Mouse (Mus musculus): ENCODE data around the gene Hhip.
"Not testable (repeated sequence)": the region's sequence is repeated elsewhere in the genome, so short reads cannot be mapped to it uniquely, and the experiment has no call there.

The Hhip gene

DNA sequence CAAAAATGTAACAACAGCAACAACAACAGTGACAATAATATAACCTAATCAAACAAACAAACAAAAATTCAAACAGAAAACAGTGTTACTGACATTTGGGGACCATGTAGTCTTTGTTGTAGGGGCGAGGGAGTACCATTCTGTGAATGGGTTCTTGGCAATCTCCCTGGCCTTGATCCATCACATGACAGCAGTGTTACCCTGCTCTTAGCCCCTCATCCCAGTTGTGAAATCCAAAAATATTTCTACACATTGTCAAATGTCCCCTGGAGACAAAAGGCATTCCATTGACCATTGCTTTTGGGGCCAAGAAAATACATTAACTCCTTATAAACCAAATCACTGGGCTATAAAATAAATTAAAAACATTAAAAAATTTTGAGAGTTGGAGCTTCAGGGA lies 64.3 kb downstream of the Hhip start:
- no peak for DNase-seq (ENCODE audit: low read depth, low spot score)

DNA sequence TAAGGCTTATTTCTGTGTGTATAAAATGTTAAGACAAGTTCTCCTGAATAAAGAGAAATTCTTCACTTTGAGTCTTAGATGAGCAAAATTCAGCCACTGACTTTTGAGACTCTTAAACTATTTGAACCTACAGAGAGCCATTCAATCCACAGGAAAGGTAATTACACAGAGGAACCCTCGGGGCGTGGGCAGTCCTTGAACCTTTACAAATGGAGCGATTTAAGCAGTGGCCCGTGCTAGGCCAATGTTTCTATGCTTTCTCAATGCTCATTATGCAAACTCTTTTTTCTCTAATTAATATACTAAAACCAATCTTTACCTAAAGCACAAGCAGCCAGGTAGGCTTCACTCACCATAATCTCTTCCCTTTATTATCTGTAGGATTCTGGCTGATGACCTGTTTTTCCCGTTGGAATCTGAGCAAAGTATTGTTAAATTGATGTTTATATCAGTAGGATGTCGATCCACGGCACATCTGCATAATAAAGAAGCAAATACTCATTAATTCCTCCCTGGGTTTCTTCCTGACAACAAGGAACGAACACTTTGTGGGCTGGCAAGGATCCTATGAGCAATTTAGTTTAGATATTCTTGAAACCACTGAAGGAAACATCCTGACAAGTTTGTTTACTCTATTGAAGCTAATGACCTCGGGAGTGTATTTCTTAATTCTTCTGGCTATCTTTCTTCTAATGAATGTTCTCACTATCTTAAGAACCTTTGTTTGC lies 65.5 kb downstream of the Hhip start:
- no peak for DNase-seq (ENCODE audit: low read depth, low spot score)

DNA sequence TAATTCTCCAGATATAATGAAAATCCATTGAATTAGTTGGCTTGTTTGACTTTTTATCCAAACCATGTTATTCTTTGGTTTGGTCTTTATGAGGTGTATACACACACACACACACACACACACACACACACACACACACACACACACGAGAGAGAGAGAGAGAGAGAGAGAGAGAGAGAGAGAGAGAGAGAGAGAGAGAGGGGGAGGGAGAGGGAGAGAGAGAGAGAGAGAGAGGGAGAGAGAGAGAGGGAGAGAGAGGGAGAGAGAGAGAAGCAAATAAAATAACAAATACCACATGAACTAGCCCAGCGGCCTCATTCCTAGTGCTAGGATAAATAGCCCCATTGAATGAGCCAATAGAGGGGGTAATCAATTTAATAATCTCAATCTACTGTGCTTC lies 66.4 kb downstream of the Hhip start:
- not testable (repeated sequence) for DNase-seq (ENCODE audit: low read depth, low spot score)

DNA sequence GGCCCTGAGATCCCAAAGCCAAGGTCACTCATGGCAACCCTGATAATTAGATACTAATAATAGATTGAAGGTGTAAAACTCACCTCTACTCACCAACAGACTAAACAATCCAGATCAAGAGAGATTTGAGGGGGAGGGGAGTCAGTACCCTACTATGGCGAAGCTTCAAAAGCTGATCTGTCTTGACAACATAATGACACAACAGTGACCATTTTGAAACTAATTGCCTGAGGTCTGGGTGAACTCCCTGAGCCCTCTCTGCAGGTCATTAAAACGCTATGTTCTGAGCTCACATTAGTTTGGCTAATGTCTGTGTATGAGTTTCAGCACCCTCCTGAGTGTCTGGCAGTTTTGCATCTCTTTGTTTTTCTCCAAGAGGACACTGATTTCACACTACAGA lies 72.9 kb downstream of the Hhip start:
- DNase-seq (ENCODE audit: low read depth, low spot score) = peak; percentile 4

DNA sequence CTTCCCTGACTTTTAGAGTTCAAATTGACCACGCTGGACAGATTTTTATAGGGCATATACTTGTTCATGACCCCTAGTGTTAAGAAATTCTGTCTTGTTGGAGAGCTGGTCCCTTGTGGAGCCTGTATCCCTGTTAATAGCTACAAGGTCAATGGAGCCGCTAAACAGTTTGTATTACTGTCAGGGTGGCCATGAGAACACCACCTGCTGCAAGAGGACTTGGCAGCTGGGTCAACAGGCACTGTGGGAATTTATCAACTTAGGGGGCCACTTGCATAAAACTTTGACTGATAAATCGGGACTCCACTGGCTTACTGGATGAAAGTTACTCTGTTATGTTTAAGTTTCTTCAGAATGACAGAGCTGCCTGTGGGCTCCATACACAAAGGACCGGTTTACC lies 75.7 kb downstream of the Hhip start:
- DNase-seq (ENCODE audit: low read depth, low spot score) = no peak

DNA sequence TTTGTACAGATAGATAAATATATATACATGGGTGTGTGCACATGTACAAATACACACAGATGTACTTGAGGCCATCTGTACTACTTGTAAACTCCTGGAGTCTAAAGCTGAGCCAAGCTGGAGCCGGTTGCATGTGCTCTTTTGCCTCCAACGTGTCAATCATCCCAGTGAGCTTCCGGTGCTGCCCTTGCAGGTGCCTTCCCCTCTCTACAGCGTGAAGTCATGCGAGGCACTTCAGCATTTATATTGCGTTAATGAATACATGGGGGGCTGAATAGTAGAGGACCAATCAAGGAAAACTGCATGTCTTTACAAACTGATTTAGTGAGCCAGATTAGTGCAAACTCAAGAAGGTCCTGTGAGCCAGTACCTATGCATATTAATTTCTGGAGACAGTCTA lies 91.6 kb downstream of the Hhip start:
- no peak for DNase-seq (ENCODE audit: low read depth, low spot score)

DNA sequence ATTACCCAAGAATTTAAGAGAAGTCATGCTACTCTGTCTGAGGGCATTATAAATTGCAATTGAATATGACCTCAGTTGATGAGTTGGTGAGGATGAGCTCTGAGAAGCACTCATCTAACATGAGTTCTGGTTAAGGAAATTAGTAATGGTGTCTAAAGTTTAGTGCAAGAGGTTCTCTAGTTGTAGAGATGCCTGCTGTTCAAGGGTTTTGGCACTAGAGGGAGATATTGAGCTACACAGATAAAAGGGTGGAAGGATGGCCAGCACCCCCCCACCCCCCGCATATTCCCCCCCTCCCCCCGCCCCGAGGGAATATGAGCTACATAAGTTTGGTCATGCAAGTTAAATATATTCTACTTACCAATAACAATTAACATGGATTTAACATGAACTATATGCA lies 104.9 kb downstream of the Hhip start:
- no peak for DNase-seq (ENCODE audit: low read depth, low spot score)

DNA sequence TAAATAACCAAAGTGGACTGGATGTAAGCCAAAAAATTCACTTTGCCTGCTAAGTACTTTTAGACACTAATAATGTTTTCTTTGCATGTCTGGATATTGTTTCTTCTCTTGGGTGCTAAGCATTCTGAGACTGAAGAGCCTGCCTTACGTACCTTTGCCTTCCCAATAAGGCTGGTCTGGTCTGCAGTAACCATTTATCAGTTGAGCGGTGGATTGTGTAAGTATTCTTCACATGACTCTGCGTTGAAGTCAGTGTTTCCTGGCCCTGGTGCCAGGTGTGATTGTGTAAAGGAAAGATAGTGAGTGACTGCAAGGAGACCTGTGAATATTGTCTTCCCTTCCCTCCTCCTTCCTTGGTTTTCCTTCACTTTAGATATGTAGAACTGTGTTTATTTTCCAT lies 107.4 kb downstream of the Hhip start:
- DNase-seq (ENCODE audit: low read depth, low spot score) = no peak

DNA sequence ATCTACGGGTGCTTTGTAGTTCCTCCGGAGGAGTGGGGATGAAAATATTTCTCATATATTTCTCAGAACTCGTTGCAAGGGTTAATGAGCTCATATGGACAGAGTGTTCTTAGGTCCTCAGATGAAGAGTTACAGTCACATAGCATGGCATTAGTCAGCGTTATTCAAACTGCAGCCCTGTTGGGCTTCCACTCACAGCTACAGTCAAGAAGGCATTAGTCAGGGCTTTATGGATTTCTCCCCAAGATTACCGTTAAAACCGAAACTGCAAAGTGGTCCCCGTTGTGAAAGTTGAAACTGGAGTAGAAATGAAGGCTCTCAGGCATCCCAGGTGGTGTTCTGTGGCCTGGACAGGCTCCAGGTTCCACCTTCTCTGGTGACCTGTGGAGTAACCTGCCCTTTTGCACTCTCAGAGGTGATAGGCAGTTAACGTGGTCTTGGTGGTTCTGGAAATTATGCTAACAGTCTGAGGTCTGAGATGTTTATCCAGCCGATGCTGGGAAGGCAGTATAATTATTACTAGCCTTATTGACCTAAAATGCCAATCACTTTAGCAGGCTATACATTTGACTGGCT lies 112.2 kb downstream of the Hhip start:
- DNase-seq (ENCODE audit: low read depth, low spot score) = no peak

DNA sequence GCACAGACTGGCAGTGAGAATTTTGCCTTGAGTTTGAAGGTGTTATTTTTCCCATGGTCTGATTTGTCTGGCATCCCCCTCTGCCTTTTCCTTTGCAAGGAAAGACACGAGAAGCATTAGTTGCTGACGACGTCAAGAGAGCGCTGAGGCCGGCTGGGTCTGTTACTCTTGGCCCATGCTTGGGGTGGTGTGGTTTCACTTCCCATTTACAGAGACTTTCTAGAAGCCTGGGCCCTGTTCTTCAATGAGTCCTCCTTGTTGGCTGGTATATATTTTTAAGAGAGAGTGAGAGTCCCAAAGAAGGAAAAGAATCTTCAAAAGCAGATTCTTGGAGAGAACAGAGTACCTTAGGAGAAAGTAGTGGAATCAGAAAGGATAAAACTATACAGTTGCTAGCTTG lies 116.7 kb downstream of the Hhip start:
- DNase-seq (ENCODE audit: low read depth, low spot score) = no peak

DNA sequence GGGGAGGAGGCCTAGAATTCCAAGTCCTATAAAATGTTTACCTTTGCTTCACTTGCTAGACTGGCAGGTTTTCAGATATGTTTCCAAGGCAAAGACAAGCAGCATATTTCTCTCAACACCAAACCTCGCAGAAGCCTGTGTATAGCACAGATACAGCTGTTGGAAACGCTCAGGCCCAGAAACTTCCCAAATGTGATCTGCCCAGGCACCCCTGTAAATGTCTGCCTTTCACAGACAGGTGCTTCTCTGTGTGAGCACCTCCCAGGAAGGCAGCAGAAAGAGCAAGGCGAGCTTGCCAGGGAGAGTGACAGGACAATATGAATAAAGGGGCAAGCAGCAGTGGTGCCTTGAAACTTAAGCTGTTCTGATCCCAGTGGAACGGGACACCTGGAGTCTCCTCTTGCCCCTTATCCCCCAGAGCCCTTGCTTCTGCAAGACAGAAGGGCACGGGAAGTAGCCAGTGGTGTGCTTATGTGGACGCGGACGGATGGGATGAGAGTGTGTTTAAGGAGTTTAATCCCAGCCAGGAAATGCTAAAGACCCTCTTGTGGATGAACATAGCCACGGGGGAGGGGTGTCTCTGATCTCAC lies 120.9 kb downstream of the Hhip start:
- no peak for DNase-seq (ENCODE audit: low read depth, low spot score)

DNA sequence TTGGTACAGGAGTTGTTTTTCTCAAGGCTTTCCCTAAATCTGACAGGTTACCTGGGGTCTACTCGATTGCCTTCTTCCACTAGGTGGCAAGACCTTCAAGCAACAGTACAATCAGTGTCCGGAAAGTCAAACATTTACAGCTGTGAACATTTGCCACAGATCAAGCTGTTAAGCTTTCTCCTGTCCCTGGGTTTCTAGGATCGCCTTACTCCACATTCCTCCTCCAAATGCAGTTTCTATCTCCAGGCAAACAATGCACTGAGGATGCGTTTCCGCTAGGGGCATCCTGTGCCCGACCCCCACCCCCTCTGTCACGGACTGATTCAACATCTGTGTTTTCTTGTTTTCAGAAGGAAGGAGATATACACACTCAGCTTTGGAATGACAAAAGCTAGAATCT lies 122.0 kb downstream of the Hhip start:
- no peak for DNase-seq (ENCODE audit: low read depth, low spot score)

DNA sequence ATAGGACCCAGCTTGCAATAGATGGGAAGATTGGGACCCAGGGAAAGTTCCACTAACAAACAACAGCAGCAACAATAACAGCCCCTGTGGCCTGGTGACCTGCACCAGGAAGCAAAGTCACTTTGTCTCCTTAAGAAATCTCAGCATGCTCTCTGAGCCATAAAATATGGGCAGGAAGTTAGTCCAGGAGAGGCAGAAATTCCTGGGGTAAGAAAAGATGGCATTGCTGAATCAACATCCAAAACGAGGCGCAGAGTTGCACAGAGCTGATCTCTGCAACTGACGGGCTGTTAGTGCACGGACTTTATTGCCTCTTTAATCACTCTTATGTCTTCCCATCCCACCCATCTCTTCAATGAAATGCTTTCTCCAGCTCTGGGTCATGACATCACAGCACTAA lies 128.6 kb downstream of the Hhip start:
- no peak for DNase-seq (ENCODE audit: low read depth, low spot score)

DNA sequence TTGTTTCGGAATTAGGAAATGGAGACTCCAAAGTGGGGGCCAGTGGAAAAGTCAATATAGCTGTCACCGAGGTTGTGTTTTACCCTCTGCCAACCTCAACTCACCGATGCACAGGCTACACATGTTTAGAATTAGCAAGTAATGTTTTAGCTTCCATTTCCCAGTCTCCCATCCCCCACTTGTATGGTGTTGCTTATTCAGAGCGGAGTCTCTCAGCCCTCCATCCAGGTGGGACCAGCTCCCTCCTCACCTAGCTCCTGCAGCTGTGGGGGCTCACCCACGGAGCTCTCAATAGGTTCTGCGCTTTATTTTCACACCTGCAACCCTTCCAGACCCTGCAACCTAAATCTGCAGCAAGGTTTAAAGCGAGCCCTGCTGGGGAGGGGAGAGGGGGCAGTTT lies 140.6 kb downstream of the Hhip start:
- no peak for DNase-seq (ENCODE audit: low read depth, low spot score)

All from retina, postnatal 7 days (tissue).